Mouse (Mus musculus): ENCODE measurements around the gene Cd6. TPM values are rescaled to one million over a fixed set of nuclear protein-coding genes. Genes with fewer than 3 reads are reported as not detected.

Gene Cd6
- total and polyA plus RNA-seq, 3 experiments = 0.09 to 0.73 (median 0.17) TPM

DNA sequence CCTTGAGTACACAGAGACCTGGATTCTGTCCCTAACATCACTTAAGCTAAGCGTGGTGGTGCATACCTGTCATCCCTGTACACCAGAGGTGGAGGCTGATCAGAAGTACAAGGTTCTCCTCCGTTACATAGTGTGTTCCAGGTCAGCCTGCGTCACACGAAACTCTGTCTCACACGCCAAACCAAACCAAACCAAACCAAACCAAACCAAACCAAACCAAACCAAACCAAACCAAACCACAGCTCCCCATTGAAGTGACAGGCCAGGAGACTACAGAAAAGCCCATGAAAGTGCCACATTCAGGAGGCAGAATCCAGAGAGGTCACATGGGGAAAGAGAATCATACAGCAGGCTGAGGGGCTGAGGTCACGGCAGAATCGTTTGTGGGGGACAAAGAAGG lies 57.9 kb downstream of the Cd6 start:
- DNase-seq (ENCODE audit: extremely low read depth) = no peak
- Histone ChIP-seq H3K9ac (ENCODE audit: insufficient read depth, low read depth) (no peak overlapping the region), H3K4me2 (ENCODE audit: insufficient read depth, low read depth, poor library complexity, severe bottlenecking) (no peak overlapping the region), H3K4me1 (ENCODE audit: control insufficient read depth in 1 of 2, insufficient read depth in 2 of 2) (peaks cover 0 to 28% of the 10 kb centered on the region in 2 experiments; a peak in 2 of 4 replicates), H3K27me3 (replicated peaks) (no peaks in the 10 kb centered on the region), H3K27ac (ENCODE audit: insufficient read depth, low read depth) (no peak overlapping the region), H3K9me3 (replicated peaks; ENCODE audit: low read length) (no peaks in the 10 kb centered on the region), H3K4me3 (replicated peaks in 1 of 3; ENCODE audit: low read depth in 2 of 3, low read length in 2 of 3, poor library complexity in 1 of 3) (no peak overlapping the region), H3K36me3 (replicated peaks in 1 of 2; ENCODE audit: control insufficient read depth in 1 of 2, insufficient read depth in 1 of 2, low read length in 1 of 2) (peaks cover 4 to 73% of the 10 kb centered on the region in 2 experiments), H3K79me2 (replicated peaks; ENCODE audit: control insufficient read depth, extremely low read depth, insufficient read depth, poor library complexity, severe bottlenecking) (no peaks in the 10 kb centered on the region; the same call in 1 of the 2 replicates)
- TF ChIP-seq MYC (IDR thresholded peaks at IDR 0.05; ENCODE audit: low read depth, low read length) = no peak
- no peak for TF ChIP-seq PAX5 (IDR thresholded peaks at IDR 0.05; ENCODE audit: low read length)
- TF ChIP-seq POLR2AphosphoS2 (IDR thresholded peaks at IDR 0.05; ENCODE audit: low read depth, low read length) = no peak
- no peak for TF ChIP-seq GABPA (IDR thresholded peaks at IDR 0.05; ENCODE audit: insufficient replicate concordance, low read depth, low read length)
- no peak for TF ChIP-seq USF1 (IDR thresholded peaks at IDR 0.05; ENCODE audit: low read depth, low read length)
- TF ChIP-seq CTCF (conservative IDR thresholded peaks at IDR 0.05 in 1 of 2, IDR thresholded peaks at IDR 0.05 in 1 of 2; ENCODE audit: low read depth in 2 of 2, low read length in 2 of 2) = no peak
- no peak for TF ChIP-seq NELFE (IDR thresholded peaks at IDR 0.05; ENCODE audit: low read depth, low read length)
- no peak for TF ChIP-seq MXI1 (IDR thresholded peaks at IDR 0.05; ENCODE audit: low read depth, low read length)
- TF ChIP-seq CHD2 (IDR thresholded peaks at IDR 0.05; ENCODE audit: low read length) = no peak
- TF ChIP-seq ZKSCAN1 (IDR thresholded peaks at IDR 0.05; ENCODE audit: borderline replicate concordance, low read depth, low read length) = no peak
- no peak for TF ChIP-seq EP300 (IDR thresholded peaks at IDR 0.05; ENCODE audit: low read length)
- no peak for TF ChIP-seq USF2 (conservative IDR thresholded peaks at IDR 0.05; ENCODE audit: low read depth, low read length)
- no peak for TF ChIP-seq RAD21 (IDR thresholded peaks at IDR 0.05; ENCODE audit: low read depth, low read length)
- TF ChIP-seq NRF1 (IDR thresholded peaks at IDR 0.05; ENCODE audit: low read depth, low read length) = no peak
- TF ChIP-seq ETS1 (conservative IDR thresholded peaks at IDR 0.05; ENCODE audit: low read depth, low read length) = no peak
- TF ChIP-seq ZMIZ1 (IDR thresholded peaks at IDR 0.05; ENCODE audit: low read depth, low read length) = no peak
- TF ChIP-seq JUND (conservative IDR thresholded peaks at IDR 0.05; ENCODE audit: low read depth, low read length) = no peak
- no peak for TF ChIP-seq RCOR1 (conservative IDR thresholded peaks at IDR 0.05; ENCODE audit: low read depth, low read length)
- no peak for TF ChIP-seq MAFK (IDR thresholded peaks at IDR 0.05; ENCODE audit: insufficient replicate concordance, low read length)
- TF ChIP-seq HCFC1 (IDR thresholded peaks at IDR 0.05; ENCODE audit: low read depth, low read length) = no peak
- dilution Hi-C loops (cut with MboI; ENCODE audit: extremely low pct_ligation_motif_present, extremely low pct_unique_long_range_greater_than_20kb, low sequenced_read_pairs) (no loop called here), in situ Hi-C loops (cut with MboI; ENCODE audit: low pct_ligation_motif_present, low pct_unique_long_range_greater_than_20kb, low sequenced_read_pairs) (no loop called here)

DNA sequence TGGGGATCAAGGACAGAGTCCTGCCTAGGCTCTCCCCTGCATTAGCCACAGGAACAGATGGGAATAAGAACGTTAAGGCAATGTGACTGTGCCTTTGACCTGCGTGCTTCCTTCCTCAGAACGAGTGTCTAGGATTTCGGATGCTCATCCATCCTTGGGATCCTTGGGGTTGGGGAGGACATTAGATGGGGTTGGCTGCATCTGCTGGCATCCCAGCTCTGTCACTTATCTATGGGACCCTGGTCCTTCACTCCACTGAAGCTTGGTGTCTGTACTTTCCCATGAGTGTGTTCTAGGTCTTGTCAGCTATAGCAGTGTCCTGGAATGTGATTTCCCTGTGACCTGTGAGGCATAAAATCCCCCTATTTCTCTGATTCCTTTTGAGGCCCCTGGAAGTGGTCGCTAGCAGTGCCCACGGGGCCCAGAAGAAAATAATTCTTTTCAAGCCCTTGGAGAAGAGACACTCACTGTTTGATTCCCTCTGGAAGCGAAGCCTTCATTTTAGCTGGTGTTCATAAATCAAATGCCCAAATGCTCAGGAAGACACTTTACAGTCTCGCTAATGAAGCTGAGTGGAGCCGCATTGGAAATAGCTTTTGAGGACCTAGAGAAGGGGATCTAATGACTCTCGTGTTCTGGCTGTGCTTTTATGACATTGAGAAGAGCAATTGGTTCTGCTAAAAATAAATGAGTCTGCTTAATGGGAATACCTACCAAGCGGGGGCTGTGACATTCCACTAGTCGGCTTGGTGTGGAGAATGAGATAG lies 60.2 kb downstream of the Cd6 start:
- H3K4me2 ChIP-seq (ENCODE audit: insufficient read depth, low read depth, poor library complexity, severe bottlenecking) = no peak overlapping the region
- DNase-seq (ENCODE audit: extremely low read depth) = no peak
- H3K27me3 ChIP-seq (replicated peaks) = no peaks in the 10 kb centered on the region
- H3K4me3 ChIP-seq (replicated peaks in 1 of 3; ENCODE audit: low read depth in 2 of 3, low read length in 2 of 3, poor library complexity in 1 of 3) = no peak overlapping the region
- no peak overlapping the region for H3K9ac ChIP-seq (ENCODE audit: insufficient read depth, low read depth)
- peaks cover under 1 to 44% of the 10 kb centered on the region in 2 experiments; a peak in 3 of 4 replicates for H3K4me1 ChIP-seq (ENCODE audit: control insufficient read depth in 1 of 2, insufficient read depth in 2 of 2)
- no peaks in the 10 kb centered on the region for H3K9me3 ChIP-seq (replicated peaks; ENCODE audit: low read length)
- peaks cover 4 to 70% of the 10 kb centered on the region in 2 experiments for H3K36me3 ChIP-seq (replicated peaks in 1 of 2; ENCODE audit: control insufficient read depth in 1 of 2, insufficient read depth in 1 of 2, low read length in 1 of 2)
- dilution Hi-C loops (cut with MboI; ENCODE audit: extremely low pct_ligation_motif_present, extremely low pct_unique_long_range_greater_than_20kb, low sequenced_read_pairs) (no loop called here), in situ Hi-C loops (cut with MboI; ENCODE audit: low pct_ligation_motif_present, low pct_unique_long_range_greater_than_20kb, low sequenced_read_pairs) (no loop called here)
- H3K27ac ChIP-seq (ENCODE audit: insufficient read depth, low read depth) = no peak overlapping the region
- H3K79me2 ChIP-seq (replicated peaks; ENCODE audit: control insufficient read depth, extremely low read depth, insufficient read depth, poor library complexity, severe bottlenecking) = no peaks in the 10 kb centered on the region; the same call in 1 of the 2 replicates
- TF ChIP-seq ETS1 (conservative IDR thresholded peaks at IDR 0.05; ENCODE audit: low read depth, low read length) = no peak
- TF ChIP-seq TBP (conservative IDR thresholded peaks at IDR 0.05; ENCODE audit: low read depth, low read length) = no peak
- no peak for TF ChIP-seq RAD21 (IDR thresholded peaks at IDR 0.05; ENCODE audit: low read depth, low read length)
- no peak for TF ChIP-seq ZC3H11A (IDR thresholded peaks at IDR 0.05; ENCODE audit: low read depth, low read length)
- no peak for TF ChIP-seq UBTF (IDR thresholded peaks at IDR 0.05; ENCODE audit: low read depth, low read length)
- TF ChIP-seq ELF1 (IDR thresholded peaks at IDR 0.05; ENCODE audit: low read depth, low read length) = no peak
- TF ChIP-seq CHD2 (IDR thresholded peaks at IDR 0.05; ENCODE audit: low read length) = no peak
- no peak for TF ChIP-seq IRF4 (IDR thresholded peaks at IDR 0.05; ENCODE audit: low read depth, low read length)
- TF ChIP-seq ZKSCAN1 (IDR thresholded peaks at IDR 0.05; ENCODE audit: borderline replicate concordance, low read depth, low read length) = no peak
- no peak for TF ChIP-seq ZMIZ1 (IDR thresholded peaks at IDR 0.05; ENCODE audit: low read depth, low read length)
- TF ChIP-seq CHD1 (IDR thresholded peaks at IDR 0.05; ENCODE audit: low read depth, low read length) = no peak
- no peak for TF ChIP-seq MAFK (IDR thresholded peaks at IDR 0.05; ENCODE audit: insufficient replicate concordance, low read length)
- no peak for TF ChIP-seq GABPA (IDR thresholded peaks at IDR 0.05; ENCODE audit: insufficient replicate concordance, low read depth, low read length)
- no peak for TF ChIP-seq MYC (IDR thresholded peaks at IDR 0.05; ENCODE audit: low read depth, low read length)
- TF ChIP-seq SIN3A (IDR thresholded peaks at IDR 0.05; ENCODE audit: low read length) = no peak
- TF ChIP-seq NRF1 (IDR thresholded peaks at IDR 0.05; ENCODE audit: low read depth, low read length) = no peak
- no peak for TF ChIP-seq EP300 (IDR thresholded peaks at IDR 0.05; ENCODE audit: low read length)
- TF ChIP-seq JUN (IDR thresholded peaks at IDR 0.05; ENCODE audit: insufficient read depth, low read depth, low read length) = no peak
- no peak for TF ChIP-seq POLR2AphosphoS2 (IDR thresholded peaks at IDR 0.05; ENCODE audit: low read depth, low read length)
- no peak for TF ChIP-seq MXI1 (IDR thresholded peaks at IDR 0.05; ENCODE audit: low read depth, low read length)

Data from CH12.LX (cell line).